Mouse (Mus musculus) neural tube, embryonic 15.5 days (tissue): ENCODE measurements around the gene Irak2. TPM values are rescaled to one million over a fixed set of nuclear protein-coding genes. Genes with fewer than 3 reads are reported as not detected.
"Not testable (repeated sequence)": the region's sequence is repeated elsewhere in the genome, so short reads cannot be mapped to it uniquely, and the experiment has no call there.

ENCODE experiments used
- ATAC-seq: fragments of 200-750 bp; cut with Nextera tagmentation; 2 replicates; pipeline ENCODE4 v1.8.0; 2017; ENCODE audit warnings: mild to moderate bottlenecking, moderate TSS enrichment, moderate library complexity; ENCODE audit not compliant: low FRiP score
- H3K27ac ChIP-seq: fragments of 300-500 bp; sonication (generic); replicated peaks from 2 replicates; pipeline ENCODE4 v1.5.1; 2015; ENCODE audit warnings: mild to moderate bottlenecking, inconsistent platforms
- H3K27me3 ChIP-seq: fragments of 300-500 bp; sonication (generic); replicated peaks from 2 replicates; pipeline ENCODE4 v1.6.1; 2015; ENCODE audit warnings: inconsistent platforms
- H3K36me3 ChIP-seq: fragments of 300-500 bp; sonication (generic); 2 replicates; pipeline ENCODE4 v1.6.1; 2015; ENCODE audit warnings: inconsistent platforms
- H3K4me1 ChIP-seq: fragments of 300-500 bp; sonication (generic); 2 replicates; pipeline ENCODE4 v1.6.1; 2015; ENCODE audit warnings: inconsistent platforms
- H3K4me2 ChIP-seq: fragments of 300-500 bp; sonication (generic); 2 replicates; pipeline ENCODE4 v1.6.1; 2015; ENCODE audit warnings: inconsistent platforms, mild to moderate bottlenecking, moderate library complexity
- H3K4me3 ChIP-seq: fragments of 300-500 bp; sonication (generic); replicated peaks from 2 replicates; pipeline ENCODE4 v1.5.1; 2015; ENCODE audit warnings: mild to moderate bottlenecking, inconsistent platforms
- H3K9ac ChIP-seq: fragments of 300-500 bp; sonication (generic); replicated peaks from 2 replicates; pipeline ENCODE4 v1.6.1; 2015; ENCODE audit warnings: mild to moderate bottlenecking, inconsistent platforms
- H3K9me3 ChIP-seq: fragments of 300-500 bp; sonication (generic); replicated peaks from 2 replicates; pipeline ENCODE4 v1.6.1; 2016; ENCODE audit warnings: inconsistent platforms
- WGBS: fragments of 180-500 bp; shearing (Covaris S2); methylation state at CpG from one replicate; pipeline ENCODE4 v1.1.7; 2015; ENCODE audit warnings: mixed read lengths; 5-methylcytosine and 5-hydroxymethylcytosine counted together
- polyA plus RNA-seq: library from polyadenylated mRNA; unstranded; fragments of >200 nt; fragmentation: Nextera tagmentation; extraction: Ambion mirVana; gene quantifications from 2 replicates; pipeline ENCODE4 v1.2.1, GENCODE M21; 2015

Irak2 gene
- polyA plus RNA-seq, 1 experiment from 2014 or later, result 2.5 TPM

DNA sequence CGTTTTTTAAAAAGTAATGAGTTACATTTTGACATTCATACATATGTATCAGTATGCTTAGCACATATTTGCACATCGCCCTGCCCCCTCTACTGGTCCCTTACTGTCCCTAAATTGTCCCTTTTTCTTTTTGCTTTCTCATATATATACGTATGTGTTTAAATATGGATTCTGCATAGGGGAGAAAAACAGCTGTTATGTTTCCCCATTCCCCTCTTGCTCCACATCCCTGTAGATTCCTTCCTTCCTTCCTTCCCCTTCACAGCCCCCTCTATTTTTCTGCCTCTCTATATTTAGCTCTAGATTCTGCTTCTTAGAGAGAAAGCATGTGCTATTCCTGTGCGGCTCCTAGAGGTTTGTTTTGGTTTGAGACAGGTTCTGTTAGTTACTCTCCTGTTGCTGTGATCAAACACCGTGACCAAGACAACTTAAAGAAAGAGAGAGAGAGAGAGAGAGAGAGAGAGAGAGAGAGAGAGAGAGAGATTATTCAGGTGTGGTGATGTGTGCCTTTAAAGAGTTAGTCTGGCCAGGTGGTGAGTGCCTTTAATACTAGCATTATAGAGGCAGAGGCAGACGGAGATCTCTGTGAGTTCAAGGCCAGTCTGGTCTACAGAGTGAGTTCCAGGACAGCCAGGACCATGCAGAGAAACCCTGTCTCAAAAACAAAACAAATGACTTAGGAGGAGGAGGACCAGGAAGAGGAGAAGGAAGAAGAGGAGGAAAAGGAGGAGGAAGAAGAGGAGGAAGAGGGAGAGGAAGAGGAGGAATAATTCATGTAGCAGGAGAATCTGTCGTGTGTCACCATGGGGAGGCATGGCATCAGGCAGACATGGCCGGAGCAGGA lies 21.6 kb downstream of the Irak2 start:
- Histone ChIP-seq H3K27me3 (no peaks in the 10 kb centered on the region), H3K27ac (no peak overlapping the region), H3K36me3 (no peaks in the 10 kb centered on the region), H3K4me2 (no peak overlapping the region), H3K4me3 (no peak overlapping the region), H3K4me1 (no peaks in the 10 kb centered on the region), H3K9ac (no peak overlapping the region), H3K9me3 (no peaks in the 10 kb centered on the region)
- WGBS, result 79% methylated on average over 8 of the region's 8 CpGs
- ATAC-seq, result no peak

- no peaks in the 10 kb centered on the region for H3K36me3 ChIP-seq
- H3K4me3 ChIP-seq, result no peak overlapping the region
- H3K27ac ChIP-seq, result no peak overlapping the region
- no peak for ATAC-seq
- no peaks in the 10 kb centered on the region for H3K4me1 ChIP-seq
- WGBS, result 75% methylated on average over 14 of the region's 14 CpGs
- H3K9ac ChIP-seq, result no peak overlapping the region
- H3K9me3 ChIP-seq, result no peaks in the 10 kb centered on the region
- no peaks in the 10 kb centered on the region for H3K27me3 ChIP-seq
- H3K4me2 ChIP-seq, result no peak overlapping the region
These were observed 22.5 kb downstream of the Irak2 start for GRCm38 (mm10) chr6:113660492-113661352.

- Histone ChIP-seq H3K4me1 (no peaks in the 10 kb centered on the region), H3K36me3 (no peaks in the 10 kb centered on the region), H3K27me3 (no peaks in the 10 kb centered on the region), H3K9me3 (no peaks in the 10 kb centered on the region), H3K4me3 (no peak overlapping the region), H3K9ac (no peak overlapping the region), H3K4me2 (no peak overlapping the region), H3K27ac (no peak overlapping the region)
- 69% methylated on average over 12 of the region's 12 CpGs for WGBS
- ATAC-seq, result no peak
These were observed 23.3 kb downstream of the Irak2 start for GRCm38 (mm10) chr6:113661353-113662241.

DNA sequence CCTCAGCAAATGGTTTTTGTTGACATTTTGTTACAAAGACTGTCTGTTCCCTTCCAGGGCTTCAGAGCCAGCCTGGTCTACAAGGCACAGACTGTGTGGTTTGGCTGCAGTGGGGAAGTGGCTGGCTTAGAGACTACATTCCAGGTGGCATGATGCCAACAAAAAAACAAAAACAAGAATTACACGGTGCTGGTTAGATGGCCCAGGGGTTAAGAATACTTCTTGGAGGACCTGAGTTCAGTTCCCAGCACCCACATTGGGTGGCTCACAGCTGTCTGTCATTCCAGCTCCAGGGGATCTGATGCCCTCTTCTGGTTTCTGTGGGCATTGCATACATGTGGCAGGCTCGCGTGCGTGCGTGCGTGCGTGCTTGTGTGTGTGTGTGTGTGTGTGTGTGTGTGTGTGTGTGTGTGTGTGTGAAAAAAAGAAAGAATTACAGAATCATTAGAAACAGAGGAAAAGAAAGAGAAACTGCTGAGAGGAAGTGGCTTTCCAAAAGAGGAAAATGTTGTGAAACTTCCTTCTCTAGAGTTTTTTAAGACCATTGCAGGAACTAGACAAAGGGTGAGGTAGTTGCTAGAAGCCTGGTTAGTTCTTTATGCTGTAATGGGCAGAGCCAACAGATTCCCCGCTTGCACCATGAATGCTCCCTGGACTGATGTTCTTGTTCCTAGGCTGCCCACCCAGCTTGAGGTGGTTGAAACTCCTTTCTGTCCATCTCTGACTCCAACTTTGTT lies 24.9 kb downstream of the Irak2 start:
- no peaks in the 10 kb centered on the region for H3K27me3 ChIP-seq
- WGBS, result 95% methylated on average over 8 of the region's 8 CpGs
- no peak for ATAC-seq
- H3K27ac ChIP-seq, result no peak overlapping the region
- no peak overlapping the region for H3K4me2 ChIP-seq
- H3K9me3 ChIP-seq, result no peaks in the 10 kb centered on the region
- no peaks in the 10 kb centered on the region for H3K36me3 ChIP-seq
- H3K9ac ChIP-seq, result no peak overlapping the region
- H3K4me1 ChIP-seq, result no peaks in the 10 kb centered on the region
- no peak overlapping the region for H3K4me3 ChIP-seq

DNA sequence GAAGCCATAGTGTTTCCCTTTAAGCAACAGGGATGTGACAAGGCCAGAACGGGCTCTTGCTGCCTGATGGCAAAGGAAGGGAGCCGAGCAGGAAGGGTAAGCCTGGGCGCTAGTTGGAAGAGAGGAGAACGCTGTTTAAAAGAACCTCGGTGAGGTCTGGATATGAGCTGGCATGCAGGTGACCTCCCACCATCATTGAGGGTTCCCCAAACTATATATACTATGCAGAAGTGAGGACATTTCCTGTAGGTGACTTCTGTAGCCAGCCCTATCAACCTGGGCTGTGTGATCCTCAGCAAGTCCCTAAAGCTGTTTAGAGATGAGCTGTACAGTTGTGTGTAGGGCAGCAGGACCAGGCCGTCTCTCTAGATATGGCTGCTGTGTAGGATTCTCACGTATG lies 26.0 kb downstream of the Irak2 start:
- H3K4me3 ChIP-seq, result no peak overlapping the region
- H3K4me1 ChIP-seq, result peaks cover 4% of the 10 kb centered on the region; the same call in 1 of the 2 replicates
- no peaks in the 10 kb centered on the region for H3K27me3 ChIP-seq
- H3K36me3 ChIP-seq, result no peaks in the 10 kb centered on the region
- ATAC-seq, result no peak
- 85% methylated on average over 7 of the region's 7 CpGs for WGBS
- H3K9ac ChIP-seq, result no peak overlapping the region
- no peak overlapping the region for H3K4me2 ChIP-seq
- H3K27ac ChIP-seq, result no peak overlapping the region
- H3K9me3 ChIP-seq, result no peaks in the 10 kb centered on the region

DNA sequence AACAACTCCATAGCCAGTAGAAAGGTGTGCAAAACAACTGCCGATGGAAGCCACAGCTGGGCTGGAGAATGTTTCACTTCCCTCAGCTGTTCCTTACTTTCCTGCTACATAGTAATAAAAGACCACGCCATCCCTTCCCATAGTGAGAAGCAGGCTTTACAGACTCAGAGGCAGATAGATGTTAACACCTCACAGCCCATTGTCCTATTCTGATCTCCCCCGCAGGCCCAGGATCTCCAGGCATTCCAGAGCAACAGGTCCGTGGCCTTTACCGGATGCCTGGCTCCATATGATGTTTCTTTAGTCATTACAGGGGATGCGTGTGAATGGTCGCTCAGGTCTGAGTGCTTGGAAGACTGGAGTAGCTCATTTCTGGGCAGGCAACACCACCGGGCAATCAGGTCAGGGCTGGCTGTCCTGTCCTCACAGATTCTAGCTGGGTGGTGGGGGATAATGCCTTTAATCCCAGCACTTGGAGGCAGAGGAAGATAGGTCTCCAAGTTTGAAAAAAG lies 29.4 kb downstream of the Irak2 start:
- WGBS, result 61% methylated on average over 8 of the region's 8 CpGs
- Histone ChIP-seq H3K4me1 (peaks cover 4% of the 10 kb centered on the region; the same call in 1 of the 2 replicates), H3K27me3 (no peaks in the 10 kb centered on the region), H3K4me3 (no peak overlapping the region), H3K27ac (no peak overlapping the region), H3K9me3 (no peaks in the 10 kb centered on the region), H3K36me3 (no peaks in the 10 kb centered on the region), H3K9ac (no peak overlapping the region), H3K4me2 (no peak overlapping the region)
- ATAC-seq, result no peak

DNA sequence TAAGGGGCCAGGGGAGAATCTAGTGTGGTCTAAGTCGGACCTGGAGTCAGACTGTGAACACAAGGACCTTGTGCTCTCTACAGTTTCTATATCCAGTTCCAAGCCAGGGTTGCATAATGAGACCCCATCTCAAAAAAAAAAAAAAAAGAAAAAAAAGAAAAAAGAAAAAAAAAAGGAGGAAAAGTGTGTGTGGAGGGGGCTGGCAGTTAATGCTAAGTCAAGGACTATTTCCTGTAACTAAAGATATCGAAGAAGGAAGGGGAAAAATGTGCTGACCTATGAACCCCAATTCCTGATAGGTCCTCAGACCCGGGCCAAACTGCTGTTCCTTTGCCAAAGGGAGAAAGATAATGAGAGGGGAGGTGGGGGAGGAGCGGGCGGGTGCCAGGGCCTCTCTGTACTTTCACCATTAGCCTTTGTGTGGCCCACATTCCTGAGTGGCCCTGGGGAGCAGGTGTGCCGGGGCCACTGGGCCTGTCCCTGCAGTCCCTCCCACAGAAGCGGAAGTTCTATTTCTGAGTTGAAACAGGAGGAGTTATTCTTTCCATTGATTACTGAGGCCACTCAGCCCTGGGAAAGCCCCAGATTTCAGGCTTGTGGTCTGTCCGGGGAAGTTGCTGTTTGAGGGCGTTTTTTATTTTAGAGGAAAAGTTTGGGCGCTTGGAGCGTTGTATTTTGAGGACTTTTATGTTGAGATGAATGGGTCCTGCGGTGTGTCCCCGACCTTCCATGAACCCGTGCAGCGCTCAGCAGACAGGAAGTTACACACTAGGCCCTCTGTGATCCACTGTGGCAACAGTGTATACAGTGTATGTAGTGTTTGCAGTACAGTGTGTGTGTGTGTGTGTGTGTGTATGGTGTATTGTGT lies 30.3 kb downstream of the Irak2 start:
- Histone ChIP-seq H3K9me3 (no peaks in the 10 kb centered on the region), H3K27ac (0 out of 2 replicates have a peak overlapping the region, but pooled peaks have one; percentile 9), H3K4me3 (no peak overlapping the region), H3K36me3 (no peaks in the 10 kb centered on the region), H3K27me3 (no peaks in the 10 kb centered on the region), H3K4me2 (no peak overlapping the region), H3K4me1 (peaks cover 4% of the 10 kb centered on the region; the same call in 1 of the 2 replicates), H3K9ac (no peak overlapping the region)
- ATAC-seq, result no peak
- WGBS, result 43% methylated on average over 15 of the region's 15 CpGs

DNA sequence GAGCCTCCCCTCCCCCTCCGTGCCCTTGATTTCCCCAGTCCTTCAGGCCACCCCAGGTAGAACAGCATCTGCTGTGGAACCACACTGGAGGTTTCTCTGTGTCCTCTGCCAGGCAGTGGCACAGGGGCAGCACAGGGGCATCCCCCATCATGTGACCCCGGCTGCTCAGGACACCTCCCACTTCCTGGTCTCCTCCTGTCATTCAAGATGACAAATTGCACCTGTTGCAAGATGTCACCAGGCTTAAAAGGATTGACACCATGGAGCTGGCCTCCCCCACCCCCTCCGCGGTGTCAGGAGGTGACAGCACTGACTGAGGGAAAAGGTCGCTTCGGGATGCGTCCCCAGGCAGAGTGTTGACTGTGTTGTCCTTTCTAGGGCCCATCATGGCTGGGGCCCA lies 31.6 kb downstream of the Irak2 start:
- no peaks in the 10 kb centered on the region for H3K36me3 ChIP-seq
- ATAC-seq, result no peak
- H3K27me3 ChIP-seq, result no peaks in the 10 kb centered on the region

GRCm38 (mm10) chr6:113672029-113672428 lies 33.8 kb downstream of the Irak2 start:
- not testable (repeated sequence) for H3K27ac ChIP-seq, ATAC-seq, H3K9ac ChIP-seq, H3K4me2 ChIP-seq, H3K4me3 ChIP-seq, H3K4me1 ChIP-seq, H3K27me3 ChIP-seq, H3K9me3 ChIP-seq, H3K36me3 ChIP-seq
- WGBS, result 89% methylated on average over 1 of the region's 1 CpGs

More for the DNA sequence above, 31.6 kb downstream of the Irak2 start:
- Histone ChIP-seq H3K9ac (no peak overlapping the region), H3K4me2 (no peak overlapping the region), H3K4me3 (no peak overlapping the region), H3K9me3 (no peaks in the 10 kb centered on the region), H3K27ac (no peak overlapping the region), H3K4me1 (peaks cover 4% of the 10 kb centered on the region; the same call in 1 of the 2 replicates)
- 74% methylated on average over 7 of the region's 7 CpGs for WGBS

- Histone ChIP-seq H3K4me1 (peaks cover 4% of the 10 kb centered on the region; the same call in 1 of the 2 replicates), H3K9ac (no peak overlapping the region), H3K27me3 (no peaks in the 10 kb centered on the region), H3K36me3 (no peaks in the 10 kb centered on the region), H3K9me3 (no peaks in the 10 kb centered on the region), H3K4me3 (no peak overlapping the region), H3K27ac (no peak overlapping the region), H3K4me2 (no peak overlapping the region)
- no peak for ATAC-seq
- 85% methylated on average over 6 of the region's 6 CpGs for WGBS
These were observed 34.7 kb downstream of the Irak2 start for GRCm38 (mm10) chr6:113672989-113673388.
